Mouse (Mus musculus) forebrain, postnatal 0 days (tissue): Measurements from ENCODE around the gene Pparg. TPM values are rescaled to one million over a fixed set of nuclear protein-coding genes. Genes with fewer than 3 reads are reported as not detected.

ENCODE experiments used
- ATAC-seq: fragments of 200-750 bp; cut with Nextera tagmentation; 2 replicates; pipeline ENCODE4 v1.8.0; 2017; ENCODE audit warnings: mild to moderate bottlenecking, moderate library complexity
- DNase-seq: peaks from one replicate; pipeline ENCODE4 v3.0.0-alpha.2; 2015
- H3K27ac ChIP-seq: fragments of 300-500 bp; sonication (generic); 2 replicates; pipeline ENCODE4 v1.5.1; 2014; ENCODE audit warnings: low read depth, mild to moderate bottlenecking, antibody characterized with exemption, low read length, moderate library complexity, mixed read lengths
- H3K27me3 ChIP-seq: fragments of 300-500 bp; sonication (generic); 2 replicates; pipeline ENCODE4 v1.6.1; 2014; ENCODE audit warnings: mild to moderate bottlenecking, low read length, mixed read lengths; ENCODE audit not compliant: insufficient read depth
- H3K36me3 ChIP-seq: fragments of 300-500 bp; sonication (generic); 2 replicates; pipeline ENCODE4 v1.6.1; 2014; ENCODE audit warnings: mild to moderate bottlenecking, moderate library complexity; ENCODE audit not compliant: insufficient read depth
- H3K4me1 ChIP-seq: fragments of 300-500 bp; sonication (generic); 2 replicates; pipeline ENCODE4 v1.6.1; 2014; ENCODE audit warnings: antibody characterized with exemption; ENCODE audit not compliant: insufficient read depth
- H3K4me2 ChIP-seq: fragments of 300-500 bp; sonication (generic); 2 replicates; pipeline ENCODE4 v1.6.1; 2014; ENCODE audit warnings: low read depth, mild to moderate bottlenecking, moderate library complexity
- H3K4me3 ChIP-seq: fragments of 300-500 bp; sonication (generic); 2 replicates; pipeline ENCODE4 v1.5.1; 2014; ENCODE audit warnings: low read depth, low read length, mixed read lengths
- H3K9ac ChIP-seq: fragments of 300-500 bp; sonication (generic); 2 replicates; pipeline ENCODE4 v1.6.1; 2014; ENCODE audit warnings: mild to moderate bottlenecking
- H3K9me3 ChIP-seq: fragments of 300-500 bp; sonication (generic); 2 replicates; pipeline ENCODE4 v1.6.1; 2016; ENCODE audit warnings: low read length
- CTCF ChIP-seq: sonication (generic); IDR thresholded peaks from 2 replicates; pipeline ENCODE4 v1.5.1; 2016; ENCODE audit warnings: antibody characterized with exemption, control low read depth, low read depth
- WGBS: fragments of 180-500 bp; shearing (Covaris S2); extraction: QIAGEN DNeasy Blood & Tissue Kit; methylation state at CpG from one replicate; pipeline ENCODE4 v1.1.7; 2014; 5-methylcytosine and 5-hydroxymethylcytosine counted together
- polyA plus RNA-seq: library from polyadenylated mRNA; unstranded; fragments of >200 nt; fragmentation: Nextera tagmentation; extraction: Ambion mirVana; gene quantifications from 2 replicates; pipeline ENCODE4 v1.2.1, GENCODE M21; 2015
- total RNA-seq: library from RNA; depleted of rRNA; stranded (reverse); fragments of >200 nt; gene quantifications from 2 replicates; pipeline ENCODE4 v1.2.3, GENCODE M21; 2014

The Pparg gene
- total and polyA plus RNA-seq, 2 experiments from 2014 or later: 0.13 to 0.52 TPM

DNA sequence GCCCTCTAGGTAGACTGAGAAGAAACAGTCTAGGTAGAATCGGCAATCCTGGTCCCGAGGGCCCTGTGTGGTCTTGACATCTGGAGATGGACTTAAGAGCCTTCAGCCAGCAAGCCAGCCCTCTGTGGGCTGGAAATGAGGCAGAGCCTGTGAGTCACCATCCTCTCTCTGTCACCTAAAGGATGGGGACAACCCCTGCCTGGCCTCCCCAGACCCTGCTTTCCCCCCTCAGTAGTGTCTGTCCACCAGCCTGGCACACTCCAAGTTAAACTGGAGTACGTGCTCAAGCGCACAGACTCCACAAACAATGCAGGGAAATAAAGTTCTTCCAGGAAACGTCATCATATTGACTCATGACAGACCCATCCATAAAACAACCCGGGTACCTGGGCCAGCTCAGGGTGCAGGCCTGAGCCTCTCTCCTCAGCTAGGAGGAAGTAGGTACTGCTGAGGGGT is 162.0 kb downstream of the Pparg start:
- ATAC-seq: no peak
- H3K9ac ChIP-seq: no peak overlapping the region
- H3K27me3 ChIP-seq: no peaks in the 10 kb centered on the region
- DNase-seq: no peak
- H3K9me3 ChIP-seq: no peaks in the 10 kb centered on the region
- H3K4me3 ChIP-seq: no peak overlapping the region
- TF ChIP-seq CTCF: no peak
- no peak overlapping the region for H3K4me2 ChIP-seq
- no peak overlapping the region for H3K27ac ChIP-seq
- H3K4me1 ChIP-seq: no peaks in the 10 kb centered on the region
- no peaks in the 10 kb centered on the region for H3K36me3 ChIP-seq
- WGBS: 84% methylated on average over 6 of the region's 6 CpGs

DNA sequence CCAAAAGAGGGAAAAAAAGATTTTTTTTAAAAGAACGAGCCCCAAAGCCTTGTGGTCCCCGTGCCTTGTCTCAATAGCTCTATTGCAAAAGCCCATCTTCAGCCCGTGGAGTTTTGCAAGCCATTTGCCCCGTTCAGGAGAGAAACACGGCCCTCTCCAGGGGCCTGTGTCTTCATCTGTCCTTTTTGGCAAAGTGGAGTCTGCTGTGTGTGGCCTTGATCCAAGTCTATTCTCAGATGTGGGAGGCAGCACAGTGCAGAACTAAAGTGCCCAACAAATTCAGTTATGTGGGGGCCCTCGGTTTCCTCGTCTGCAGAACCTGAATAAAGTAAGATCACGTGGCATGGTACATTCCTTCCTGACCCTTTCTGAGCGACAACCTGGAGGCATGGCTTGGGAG is 162.4 kb downstream of the Pparg start:
- Histone ChIP-seq H3K9me3 (no peaks in the 10 kb centered on the region), H3K27ac (no peak overlapping the region), H3K27me3 (no peaks in the 10 kb centered on the region), H3K4me2 (no peak overlapping the region), H3K4me1 (no peaks in the 10 kb centered on the region), H3K36me3 (no peaks in the 10 kb centered on the region), H3K9ac (no peak overlapping the region), H3K4me3 (no peak overlapping the region)
- no peak for TF ChIP-seq CTCF
- DNase-seq: peak; percentile 20
- ATAC-seq: no peak; the same call in 1 of the 2 replicates
- 54% methylated on average over 9 of the region's 9 CpGs for WGBS

DNA sequence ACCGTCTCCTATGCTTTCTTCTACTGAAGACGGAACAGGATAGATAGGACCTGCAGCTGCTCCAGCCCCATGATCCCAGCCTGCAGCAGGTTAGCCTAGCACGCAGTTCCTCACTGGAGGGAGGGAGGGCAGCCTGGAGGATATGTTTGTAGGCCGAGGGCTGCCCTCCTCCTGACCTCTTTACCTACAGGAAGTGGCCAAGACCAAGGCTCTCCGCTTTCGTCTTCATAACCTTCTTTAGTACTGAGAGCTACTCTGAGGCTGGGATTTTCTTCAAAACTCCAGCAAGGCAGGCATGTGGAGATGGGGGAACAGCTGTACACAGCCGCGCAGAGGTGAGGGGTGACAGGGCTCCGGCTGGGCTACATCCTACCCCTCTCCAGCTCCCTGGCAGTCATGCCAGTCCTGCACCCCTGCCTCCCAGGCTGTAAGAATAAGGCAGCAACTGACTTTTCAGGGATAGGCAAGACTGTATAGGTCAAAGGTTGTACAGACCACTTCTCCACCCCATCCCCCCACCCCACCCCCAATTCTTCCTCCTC is 163.8 kb downstream of the Pparg start:
- no peak overlapping the region for H3K4me3 ChIP-seq
- H3K27me3 ChIP-seq: no peaks in the 10 kb centered on the region
- H3K36me3 ChIP-seq: no peaks in the 10 kb centered on the region
- 91% methylated on average over 9 of the region's 9 CpGs for WGBS
- no peaks in the 10 kb centered on the region for H3K4me1 ChIP-seq
- no peak overlapping the region for H3K9ac ChIP-seq
- DNase-seq (no peak), ATAC-seq (no peak)
- no peak overlapping the region for H3K4me2 ChIP-seq
- no peak overlapping the region for H3K27ac ChIP-seq
- TF ChIP-seq CTCF: no peak
- no peaks in the 10 kb centered on the region for H3K9me3 ChIP-seq

GRCm38 (mm10) chr6:115527418-115527817 is 166.7 kb downstream of the Pparg start:
- H3K9me3 ChIP-seq: no peaks in the 10 kb centered on the region
- H3K36me3 ChIP-seq: no peaks in the 10 kb centered on the region
- 91% methylated on average over 3 of the region's 3 CpGs for WGBS
- H3K27me3 ChIP-seq: no peaks in the 10 kb centered on the region
- no peak for ATAC-seq
- no peak overlapping the region for H3K9ac ChIP-seq
- H3K4me2 ChIP-seq: no peak overlapping the region
- no peak for TF ChIP-seq CTCF
- no peak for DNase-seq
- H3K4me1 ChIP-seq: no peaks in the 10 kb centered on the region
- H3K27ac ChIP-seq: no peak overlapping the region
- H3K4me3 ChIP-seq: no peak overlapping the region

DNA sequence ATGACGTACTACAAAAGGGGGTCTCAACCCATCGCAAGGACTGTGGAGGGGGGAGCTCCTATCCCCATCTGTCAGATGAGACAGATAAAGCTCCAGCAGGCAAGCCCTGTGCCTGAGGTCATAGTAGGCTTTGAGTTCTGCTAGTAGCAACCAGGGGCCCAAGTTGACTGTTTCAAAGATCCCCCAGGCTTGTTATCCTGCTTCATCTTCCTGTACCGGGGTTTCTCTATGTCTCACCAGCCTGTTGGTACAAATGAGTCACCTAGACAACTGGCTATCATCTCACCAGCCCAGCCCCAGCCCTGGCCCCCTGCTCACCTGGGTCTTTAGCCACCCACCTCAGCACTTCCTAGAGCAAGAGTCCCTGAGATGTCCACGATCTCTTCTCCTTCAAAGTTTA is 167.6 kb downstream of the Pparg start:
- H3K9ac ChIP-seq: no peak overlapping the region
- TF ChIP-seq CTCF: no peak
- 94% methylated on average over 4 of the region's 4 CpGs for WGBS
- H3K9me3 ChIP-seq: no peaks in the 10 kb centered on the region
- H3K27me3 ChIP-seq: no peaks in the 10 kb centered on the region
- no peak for DNase-seq
- no peak for ATAC-seq
- no peak overlapping the region for H3K4me2 ChIP-seq
- H3K36me3 ChIP-seq: no peaks in the 10 kb centered on the region
- no peak overlapping the region for H3K27ac ChIP-seq
- no peaks in the 10 kb centered on the region for H3K4me1 ChIP-seq
- no peak overlapping the region for H3K4me3 ChIP-seq

GRCm38 (mm10) chr6:115534617-115535016 is 173.9 kb downstream of the Pparg start:
- DNase-seq: peak; percentile 40
- H3K36me3 ChIP-seq: no peaks in the 10 kb centered on the region
- no peak for TF ChIP-seq CTCF
- no peaks in the 10 kb centered on the region for H3K9me3 ChIP-seq
- no peak overlapping the region for H3K4me2 ChIP-seq
- H3K4me1 ChIP-seq: no peaks in the 10 kb centered on the region
- no peak overlapping the region for H3K4me3 ChIP-seq
- WGBS: 37% methylated on average over 7 of the region's 7 CpGs
- no peak overlapping the region for H3K9ac ChIP-seq
- no peaks in the 10 kb centered on the region for H3K27me3 ChIP-seq
- H3K27ac ChIP-seq: no peak overlapping the region
- ATAC-seq: no peak

GRCm38 (mm10) chr6:115536169-115536568 is 175.4 kb downstream of the Pparg start:
- WGBS: 60% methylated on average over 4 of the region's 4 CpGs
- H3K4me1 ChIP-seq: no peaks in the 10 kb centered on the region
- no peaks in the 10 kb centered on the region for H3K36me3 ChIP-seq
- ATAC-seq (no peak), DNase-seq (no peak)
- H3K4me3 ChIP-seq: no peak overlapping the region
- no peak overlapping the region for H3K27ac ChIP-seq
- H3K4me2 ChIP-seq: no peak overlapping the region
- no peaks in the 10 kb centered on the region for H3K9me3 ChIP-seq
- H3K27me3 ChIP-seq: no peaks in the 10 kb centered on the region
- H3K9ac ChIP-seq: no peak overlapping the region
- no peak for TF ChIP-seq CTCF
